Mouse (Mus musculus): Measurements from ENCODE around the gene Rfxank.
A peak's percentile ranks its signal among the peaks of the same experiment; 100 is the strongest.

Rfxank gene

DNA sequence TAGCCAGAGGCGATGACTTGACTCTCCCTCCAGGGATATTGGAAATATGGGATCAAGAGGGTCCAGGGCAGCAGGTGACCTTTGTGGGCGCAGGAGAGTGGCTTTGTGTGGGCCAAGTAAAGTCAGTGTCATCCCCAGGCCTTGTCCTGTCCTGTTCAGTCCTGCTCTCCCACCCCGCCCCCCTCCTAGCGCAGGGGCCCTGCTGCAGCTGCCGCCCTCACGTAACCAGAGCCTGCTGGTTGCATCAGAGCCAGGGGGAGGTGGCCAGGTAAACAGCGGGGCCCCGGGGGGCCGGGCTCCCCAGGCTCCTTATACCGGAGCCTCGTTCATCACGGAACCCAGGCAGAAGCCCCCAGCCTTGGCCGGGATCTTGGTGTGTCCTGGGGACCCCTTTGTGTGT lies 11.2 kb upstream of the Rfxank start:
- no peak for DNase-seq (ENCODE audit: low read depth, low spot score)

DNA sequence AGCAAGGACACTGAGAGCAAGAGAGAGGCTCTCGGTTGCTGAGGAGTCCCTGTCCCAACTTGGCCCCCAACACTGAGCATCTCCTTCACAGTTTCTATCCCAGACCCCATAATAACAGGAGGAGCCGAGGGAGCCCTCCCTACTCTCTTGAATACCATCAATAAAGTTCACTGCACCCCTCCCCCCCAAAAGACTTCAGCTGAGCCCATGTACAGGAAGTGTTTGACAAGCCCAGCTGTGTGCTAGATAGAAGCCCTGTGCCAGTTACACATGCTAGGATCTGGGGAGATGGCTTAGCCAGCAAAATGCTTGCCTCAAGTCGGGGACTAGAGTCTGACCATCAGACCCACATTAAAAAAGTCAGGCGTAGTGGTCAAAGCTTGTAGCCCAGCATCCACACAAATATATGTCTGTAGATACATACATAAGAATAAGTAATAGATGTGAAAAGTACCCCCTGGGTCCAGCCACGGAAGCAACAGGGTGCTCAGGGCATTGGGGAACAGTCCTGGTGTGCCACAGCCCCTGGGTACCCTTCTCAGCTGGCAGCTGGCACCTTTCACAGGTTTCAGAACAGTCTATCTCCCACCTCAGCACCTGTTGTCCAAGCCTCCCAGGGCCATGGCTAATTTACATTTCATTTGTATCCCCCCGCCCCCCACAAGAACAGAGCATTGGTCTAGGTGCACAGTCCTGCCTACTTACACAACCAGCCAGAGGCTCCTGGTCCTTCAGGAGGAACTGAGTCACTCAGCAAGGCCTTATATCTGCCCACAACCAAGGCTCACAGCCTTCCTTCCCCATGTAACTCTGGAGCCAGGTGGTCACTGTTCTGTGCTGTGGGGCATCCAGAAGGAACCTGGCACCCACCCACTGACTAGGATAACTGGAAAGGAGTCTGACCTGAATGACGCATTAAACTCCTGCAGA lies 9.0 kb upstream of the Rfxank start:
- no peak for DNase-seq (ENCODE audit: low read depth, low spot score)

GRCm38 (mm10) chr8:70139981-70140380 lies 1.0 kb upstream of the Rfxank start:
- no peak for DNase-seq (ENCODE audit: low read depth, low spot score)

GRCm38 (mm10) chr8:70137890-70138289 lies 1.1 kb downstream of the Rfxank start:
- no peak for DNase-seq (ENCODE audit: low read depth, low spot score)

DNA sequence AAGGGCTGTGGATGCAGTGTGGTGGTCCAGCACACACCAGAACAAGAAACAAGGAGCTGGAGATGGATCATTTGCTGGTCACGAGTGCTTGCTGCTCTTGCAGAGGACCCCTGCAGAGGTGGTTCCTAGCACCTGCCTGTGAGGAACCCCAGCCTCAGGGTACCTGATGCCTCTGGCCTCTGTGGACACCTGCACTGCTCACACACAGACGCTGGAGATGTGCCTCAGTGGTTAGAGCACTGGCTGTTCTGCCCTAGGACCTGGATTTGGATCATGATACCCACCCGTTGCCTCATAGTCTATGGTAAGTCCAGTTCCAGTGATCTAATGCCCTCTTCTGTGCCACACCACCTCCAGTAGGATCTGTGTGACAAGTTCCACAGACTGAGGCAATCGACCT lies 2.4 kb downstream of the Rfxank start:
- no peak for DNase-seq (ENCODE audit: low read depth, low spot score)

- DNase-seq (ENCODE audit: low read depth, low spot score): no peak
These were observed 4.0 kb downstream of the Rfxank start for GRCm38 (mm10) chr8:70134931-70135330.

- no peak for DNase-seq (ENCODE audit: low read depth, low spot score)
These were observed 4.9 kb downstream of the Rfxank start for GRCm38 (mm10) chr8:70134086-70134485.

DNA sequence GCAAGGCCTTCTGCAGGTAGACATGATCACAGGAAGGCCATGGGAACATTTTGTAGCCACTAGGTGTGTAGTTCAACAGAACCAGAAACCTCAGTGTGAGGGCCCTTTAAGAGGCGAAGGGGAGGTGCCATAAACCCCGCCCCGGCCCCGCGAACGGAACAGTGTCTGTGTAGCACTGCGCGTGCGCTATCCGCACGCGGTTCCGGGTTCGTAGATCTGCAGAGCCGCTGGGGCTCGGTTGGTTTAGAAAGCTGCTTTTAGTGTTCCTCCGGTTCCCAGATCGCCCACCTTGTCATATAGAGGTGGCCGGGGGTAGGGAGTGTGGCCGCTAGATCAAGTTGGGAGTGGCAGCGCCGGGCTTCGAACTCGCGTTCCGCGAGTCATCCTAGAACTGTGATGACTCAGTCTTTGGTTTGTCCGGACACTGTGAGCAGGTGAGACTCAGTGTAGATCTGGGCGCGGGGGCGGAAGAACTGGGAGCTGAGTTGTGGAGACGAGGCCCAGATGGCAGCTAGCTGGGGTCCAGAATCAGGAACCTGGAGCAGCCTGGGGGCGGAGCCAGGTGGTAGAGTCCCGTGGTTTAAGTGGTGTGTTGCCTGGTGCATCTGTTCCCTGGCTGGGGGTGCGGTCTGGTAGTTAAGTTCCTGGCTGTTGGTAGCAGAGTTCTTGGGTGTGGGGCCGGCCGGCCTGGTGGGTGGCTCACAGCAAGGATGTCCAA lies 7.6 kb downstream of the Rfxank start, which contains the start of gene Nr2c2ap:
Nr2c2ap (plus strand) TSS at position 168 of the 718 bp plus-strand sequence.
- DNase-seq (ENCODE audit: low read depth, low spot score): peak; percentile 65

DNA sequence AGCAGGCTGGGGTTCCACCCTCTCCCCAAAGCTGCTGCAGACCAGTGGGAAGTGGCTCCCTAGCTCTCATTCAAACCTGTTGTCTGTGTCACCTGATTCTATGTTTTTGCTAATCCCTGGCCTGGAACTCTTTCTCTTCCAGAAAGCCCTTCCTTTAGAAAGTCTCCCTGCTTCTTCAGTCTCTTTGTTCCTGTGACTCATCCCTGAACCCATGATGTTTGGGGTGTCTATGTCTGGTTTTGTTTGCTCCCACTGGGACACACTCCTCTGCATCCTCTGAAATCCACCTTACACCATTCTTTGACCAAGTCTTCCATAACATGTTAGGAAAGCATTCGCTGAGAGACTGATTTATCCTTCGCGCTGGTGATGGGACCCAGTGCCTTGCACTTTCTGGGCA lies 8.9 kb downstream of the Rfxank start:
- no peak for DNase-seq (ENCODE audit: low read depth, low spot score)

GRCm38 (mm10) chr8:70129309-70129952 lies 9.5 kb downstream of the Rfxank start:
- no peak for DNase-seq (ENCODE audit: low read depth, low spot score)

DNA sequence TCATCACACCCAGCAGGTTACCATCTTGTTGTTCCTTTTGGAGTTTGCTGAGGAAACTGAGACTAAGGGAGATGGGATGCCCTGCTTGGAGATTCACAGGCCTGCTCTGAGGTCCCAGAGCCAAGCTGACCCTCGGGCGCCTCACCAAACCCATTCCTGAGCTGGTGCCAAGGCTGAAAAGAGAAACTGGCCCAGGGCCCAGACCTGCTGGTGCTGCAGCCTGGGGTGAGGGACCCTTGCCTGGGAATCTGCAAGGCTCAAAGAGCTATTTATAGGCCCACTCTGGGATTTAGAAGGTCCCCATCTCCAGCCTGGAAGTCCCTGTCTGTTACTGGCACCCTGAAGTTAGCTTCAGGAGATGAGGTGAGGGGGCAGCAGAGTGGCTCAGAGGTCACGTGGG lies 10.5 kb downstream of the Rfxank start:
- no peak for DNase-seq (ENCODE audit: low read depth, low spot score)

GRCm38 (mm10) chr8:70124992-70125391 lies 14.0 kb downstream of the Rfxank start:
- peak; percentile 48 for DNase-seq (ENCODE audit: low read depth, low spot score)

DNA sequence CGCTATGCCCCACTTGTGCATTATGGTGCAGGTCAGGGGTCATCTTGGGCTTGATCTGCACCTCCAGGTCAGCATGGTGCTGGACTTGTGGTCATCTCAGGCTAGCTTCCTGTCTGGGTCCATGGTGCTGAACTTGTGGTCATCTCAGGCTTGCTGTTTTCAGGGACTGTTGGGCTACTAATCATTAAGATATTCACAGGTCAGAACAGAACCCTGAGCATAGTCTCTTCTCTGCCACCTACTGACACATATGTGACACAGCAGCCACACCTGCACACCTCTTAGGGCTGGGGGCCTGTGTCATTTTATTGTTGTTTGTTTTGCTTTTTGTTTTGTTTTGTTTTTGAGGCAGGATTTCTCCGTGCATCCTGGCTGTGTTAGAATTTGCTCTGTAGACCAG lies 16.1 kb downstream of the Rfxank start:
- DNase-seq (ENCODE audit: low read depth, low spot score): no peak

DNA sequence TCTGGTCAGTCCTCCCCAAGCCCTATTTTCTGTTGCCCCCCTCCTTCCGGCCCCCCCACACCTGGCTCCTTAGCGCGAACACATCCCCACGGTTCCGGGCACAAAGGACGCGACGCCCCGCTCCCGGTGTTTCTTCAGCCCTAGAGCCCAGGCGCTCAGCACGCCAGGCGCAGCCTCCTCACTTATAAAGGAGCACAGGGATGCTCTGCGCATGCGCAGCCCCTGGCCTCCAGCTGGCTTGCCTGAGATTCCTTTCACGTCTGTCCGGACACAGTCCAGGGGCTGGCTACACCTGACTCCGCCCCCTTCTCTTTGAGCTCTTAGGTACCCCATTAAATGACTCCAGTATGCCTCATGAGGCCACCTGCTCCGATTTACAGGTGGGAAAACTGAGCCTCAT lies 18.3 kb downstream of the Rfxank start, which contains the start of gene Ncan:
Ncan (minus strand) TSS at position 207 of the 400 bp plus-strand sequence.
- DNase-seq (ENCODE audit: low read depth, low spot score): peak; percentile 67

DNA sequence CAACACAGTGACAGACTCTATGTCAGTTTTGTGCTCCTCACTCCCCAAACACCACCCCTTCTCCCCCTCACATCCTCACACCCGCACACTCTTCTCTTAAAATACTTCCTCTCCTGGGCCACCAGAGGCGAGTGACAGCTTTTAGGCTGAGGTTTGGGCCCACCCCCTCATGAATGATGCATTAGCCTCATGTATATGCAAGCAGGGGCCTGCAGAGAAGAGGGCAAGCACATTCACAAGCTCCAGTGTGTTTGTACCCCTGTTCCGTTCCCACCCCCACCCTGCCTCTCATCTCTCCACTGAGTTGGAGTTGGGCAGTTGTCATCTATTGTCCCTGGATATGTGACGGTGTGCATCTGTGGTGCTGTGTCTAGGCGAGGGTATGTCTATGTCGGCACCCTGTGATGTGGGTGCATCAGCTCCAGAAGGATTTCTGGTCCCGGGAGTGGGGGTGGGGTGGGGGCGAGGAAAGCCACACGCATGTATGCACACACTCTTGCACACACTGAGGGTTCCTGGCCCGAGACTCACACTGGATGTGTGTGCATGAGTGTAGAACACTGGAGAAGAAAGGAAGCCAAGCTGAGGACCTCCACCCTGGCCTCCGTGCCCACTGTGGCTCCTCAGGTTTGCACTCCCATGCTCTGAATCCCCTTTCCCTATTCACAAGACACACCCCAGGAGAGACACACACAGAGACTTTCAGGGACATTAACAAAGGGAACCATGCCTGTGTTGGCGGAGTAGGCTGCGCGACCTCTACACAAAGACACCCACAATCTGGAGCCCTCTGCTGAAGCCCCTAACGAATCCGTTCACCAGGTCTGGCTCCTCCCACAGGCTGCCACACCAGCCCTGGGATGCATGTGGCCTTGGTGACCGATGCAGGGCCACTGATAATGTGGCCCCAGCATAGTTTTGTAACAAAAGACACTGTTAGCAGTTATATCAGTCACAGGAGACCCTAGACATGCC lies 19.9 kb downstream of the Rfxank start:
- DNase-seq (ENCODE audit: low read depth, low spot score): peak; percentile 88

- DNase-seq (ENCODE audit: low read depth, low spot score): no peak
These were observed 21.3 kb downstream of the Rfxank start for GRCm38 (mm10) chr8:70117611-70118010.

- no peak for DNase-seq (ENCODE audit: low read depth, low spot score)
These were observed 24.1 kb downstream of the Rfxank start for GRCm38 (mm10) chr8:70114892-70115291.

DNA sequence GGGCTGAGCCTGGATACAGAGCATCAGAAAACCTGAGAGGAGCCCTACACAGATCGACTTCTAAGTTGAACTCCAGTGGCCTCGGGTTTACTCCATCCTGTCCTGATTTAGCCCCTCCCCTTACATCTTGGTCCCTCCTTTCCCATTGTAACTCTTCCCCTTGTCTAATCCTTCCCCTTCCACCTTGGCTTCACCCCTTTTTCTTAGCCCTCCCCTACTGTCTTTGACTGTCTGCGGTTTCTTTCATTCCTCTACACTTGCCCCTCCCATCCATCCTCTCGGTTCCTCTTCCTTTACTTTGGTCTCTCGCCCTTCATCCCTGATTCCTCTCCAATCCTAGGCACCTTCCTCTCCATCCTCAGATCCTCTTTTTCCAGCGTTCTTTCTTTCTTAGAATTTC lies 24.5 kb downstream of the Rfxank start:
- DNase-seq (ENCODE audit: low read depth, low spot score): no peak

- no peak for DNase-seq (ENCODE audit: low read depth, low spot score)
These were observed 26.4 kb downstream of the Rfxank start for GRCm38 (mm10) chr8:70112401-70113016.

DNA sequence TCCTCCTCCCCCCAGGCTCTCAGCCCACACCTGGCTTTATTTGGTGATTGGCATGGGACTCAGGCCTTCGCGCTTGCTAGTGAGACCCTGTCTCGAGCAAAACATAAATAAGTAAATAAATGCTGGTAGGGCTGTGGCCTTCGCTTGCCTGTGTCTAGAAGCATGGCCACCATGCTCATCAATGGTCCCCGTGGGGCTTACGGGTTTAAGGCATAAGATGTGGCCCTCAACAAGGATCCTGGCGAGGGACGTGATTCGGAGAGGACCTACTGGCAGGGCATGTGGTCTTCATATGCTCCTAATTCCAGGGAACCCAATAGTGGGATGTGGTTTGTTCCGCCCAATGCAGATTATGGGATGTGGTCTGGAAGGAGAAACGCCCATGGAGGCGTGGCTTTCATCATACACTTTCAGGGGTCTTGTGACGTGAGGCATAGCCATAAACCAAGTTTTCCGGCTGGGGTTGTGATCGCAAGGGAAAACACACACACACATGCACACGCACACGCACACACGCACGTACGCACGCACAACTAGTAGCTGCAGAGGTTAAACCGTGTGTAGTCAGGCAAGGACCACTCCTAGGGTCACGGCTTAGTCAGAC lies 27.7 kb downstream of the Rfxank start:
- no peak for DNase-seq (ENCODE audit: low read depth, low spot score)
